Mouse (Mus musculus): ENCODE measurements around the gene Cbr2. TPM values are rescaled to one million over a fixed set of nuclear protein-coding genes. Genes with fewer than 3 reads are reported as not detected.

The Cbr2 gene
- polyA plus RNA-seq, 1 experiment from 2014 or later, result 5.9 TPM

DNA sequence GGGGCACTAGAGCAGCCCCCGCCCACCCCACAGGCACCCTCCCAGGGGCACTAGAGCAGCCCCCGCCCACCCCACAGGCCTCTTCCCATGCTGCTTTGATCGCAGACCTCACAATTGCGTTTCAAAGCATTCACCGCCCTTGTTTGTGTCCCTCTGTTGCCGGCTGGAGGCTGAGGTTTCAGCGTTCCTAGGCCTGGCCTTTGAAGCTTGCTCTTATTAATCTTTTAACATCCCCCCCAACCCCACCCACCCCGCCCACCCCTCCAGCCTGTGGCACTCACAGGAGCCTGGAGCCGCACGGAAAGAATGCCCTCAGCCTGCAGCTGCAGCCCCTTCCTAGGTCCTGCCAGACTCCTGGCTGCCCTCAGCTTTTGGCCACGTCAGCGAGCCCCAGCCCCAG, 24.7 kb downstream of the Cbr2 start:
- Histone ChIP-seq H3K36me3 (peaks cover 29% of the 10 kb centered on the region), H3K9me3 (no peaks in the 10 kb centered on the region), H3K4me2 (replicated peaks) (peak overlapping the region; percentile 23), H3K9ac (no peak overlapping the region; the same call in 1 of the 2 replicates), H3K4me3 (no peak overlapping the region), H3K27ac (peak overlapping the region; percentile 87), H3K4me1 (peaks cover 52% of the 10 kb centered on the region), H3K27me3 (no peaks in the 10 kb centered on the region)
- WGBS, result 5% methylated on average over 9 of the region's 12 CpGs
- ATAC-seq (ENCODE audit: insufficient number of reproducible peaks, insufficient read depth, low FRiP score, low TSS enrichment), result no peak

DNA sequence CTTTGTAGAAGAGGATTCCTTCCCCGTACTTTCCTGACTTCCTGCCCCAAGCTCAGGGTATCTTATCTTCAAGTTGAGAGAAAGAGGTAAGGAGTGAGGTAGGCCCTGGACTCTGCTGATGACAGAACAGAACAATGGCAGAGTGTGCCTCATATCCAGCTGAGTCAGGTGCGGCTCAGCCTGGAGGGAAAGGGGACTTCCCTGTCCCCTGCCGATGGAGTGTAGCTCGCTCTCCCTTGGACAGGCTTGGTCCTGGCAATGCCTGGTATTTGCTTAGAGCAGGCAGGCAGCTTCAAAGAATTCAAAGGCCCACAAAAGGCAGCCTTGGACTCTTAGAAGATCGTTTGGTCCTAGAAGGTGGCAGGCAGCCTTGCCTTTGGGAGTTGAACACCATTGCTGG, 25.8 kb downstream of the Cbr2 start:
- peaks cover 38% of the 10 kb centered on the region for H3K36me3 ChIP-seq
- H3K9me3 ChIP-seq, result no peaks in the 10 kb centered on the region
- WGBS, result 69% methylated on average over 5 of the region's 5 CpGs
- peak overlapping the region; percentile 25; the same call in 1 of the 2 replicates for H3K27ac ChIP-seq
- H3K4me3 ChIP-seq, result no peak overlapping the region
- no peak overlapping the region for H3K4me2 ChIP-seq (replicated peaks)
- no peak overlapping the region for H3K9ac ChIP-seq
- H3K4me1 ChIP-seq, result peaks cover 48% of the 10 kb centered on the region
- ATAC-seq (ENCODE audit: insufficient number of reproducible peaks, insufficient read depth, low FRiP score, low TSS enrichment), result no peak
- no peaks in the 10 kb centered on the region for H3K27me3 ChIP-seq

DNA sequence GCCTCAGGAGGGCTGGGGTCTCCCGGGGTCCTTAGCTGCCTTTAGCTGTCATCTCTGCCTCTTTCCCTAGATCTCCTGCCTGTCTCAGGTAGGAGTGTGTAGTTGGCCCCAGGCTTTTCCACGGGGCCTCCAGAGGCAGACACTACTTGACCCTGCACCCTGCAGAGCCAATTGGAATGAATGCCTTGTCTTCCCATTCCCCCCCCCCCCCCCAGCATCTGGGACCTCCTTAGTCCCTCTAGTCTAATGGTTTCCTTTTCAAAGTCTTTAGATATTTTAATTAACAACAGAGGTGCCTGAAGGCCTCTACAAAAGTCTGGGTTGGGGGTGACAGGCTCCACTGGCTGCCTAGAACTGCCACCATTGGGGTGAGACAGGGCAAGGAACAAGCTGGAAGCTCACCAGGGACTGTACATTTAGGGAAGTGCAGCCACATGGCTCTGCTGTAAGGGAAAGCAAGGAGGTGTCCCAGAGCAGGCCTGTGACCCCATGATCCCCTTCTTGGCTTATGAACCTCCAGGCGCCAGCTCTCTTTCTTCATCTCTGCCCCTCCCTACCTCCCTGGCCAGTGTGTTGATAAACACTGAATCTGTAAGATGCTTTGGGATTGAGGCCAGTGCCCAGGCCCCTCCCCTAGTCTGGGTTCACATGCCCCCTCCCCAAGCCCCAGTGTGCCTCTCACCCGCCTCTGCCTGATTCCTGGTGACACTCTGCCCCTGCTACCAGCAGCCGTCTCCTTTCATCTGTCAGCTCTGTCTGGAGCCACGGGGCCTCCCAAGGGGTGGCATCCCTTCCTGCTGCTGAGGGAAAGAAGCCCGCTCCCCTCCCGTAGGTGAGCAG, 27.2 kb downstream of the Cbr2 start:
- Histone ChIP-seq H3K9me3 (no peaks in the 10 kb centered on the region), H3K9ac (peak overlapping the region; percentile 31; the same call in 1 of the 2 replicates), H3K4me2 (replicated peaks) (0 out of 2 replicates have a peak overlapping the region, but pooled peaks have one; percentile 0), H3K4me3 (no peak overlapping the region), H3K27me3 (no peaks in the 10 kb centered on the region), H3K4me1 (peaks cover 48% of the 10 kb centered on the region), H3K36me3 (peaks cover 29% of the 10 kb centered on the region), H3K27ac (peak overlapping the region; percentile 70)
- peak; percentile 48; the same call in 1 of the 2 replicates for ATAC-seq (ENCODE audit: insufficient number of reproducible peaks, insufficient read depth, low FRiP score, low TSS enrichment)
- WGBS, result 15% methylated on average over 8 of the region's 8 CpGs

DNA sequence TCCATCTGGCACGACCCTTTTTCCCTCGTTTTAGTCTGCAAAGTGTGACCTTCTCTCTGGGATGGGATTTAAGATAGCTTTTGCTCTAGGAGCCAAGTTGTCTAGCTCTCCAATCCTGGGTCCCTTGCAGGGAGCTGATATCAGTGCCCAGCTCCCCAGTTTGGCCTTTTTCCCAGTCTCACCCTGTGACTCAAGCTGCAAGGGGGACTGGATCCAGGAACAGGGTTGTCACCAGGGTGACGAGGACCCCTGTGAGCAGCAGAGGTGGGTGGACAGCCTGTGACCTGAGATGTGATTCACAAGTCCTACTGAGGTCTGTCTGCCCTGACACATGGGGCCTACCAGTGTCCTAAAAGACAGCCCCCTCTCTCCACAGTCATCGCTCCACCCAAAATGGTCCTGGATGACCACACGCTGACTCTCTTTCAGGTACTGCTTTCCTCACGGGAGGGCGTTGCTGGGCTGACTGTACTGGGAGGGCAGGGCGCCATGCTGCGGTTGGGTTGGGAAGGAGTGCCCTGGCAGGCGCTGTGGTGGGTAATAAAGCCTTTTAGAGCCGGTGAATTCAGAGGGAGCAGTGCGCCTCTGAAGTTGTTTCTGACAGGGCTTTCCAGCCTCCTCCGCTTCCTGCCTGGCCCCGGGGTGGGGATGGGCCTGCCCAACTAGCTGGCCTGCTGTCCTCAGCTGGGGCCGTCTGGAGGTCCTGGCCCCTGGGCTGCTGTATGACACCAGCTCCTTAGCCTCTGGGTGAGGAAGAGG, 28.0 kb downstream of the Cbr2 start:
- peak overlapping the region; percentile 31; the same call in 1 of the 2 replicates for H3K9ac ChIP-seq
- no peaks in the 10 kb centered on the region for H3K27me3 ChIP-seq
- no peak overlapping the region for H3K4me3 ChIP-seq
- 0 out of 2 replicates have a peak overlapping the region, but pooled peaks have one; percentile 0 for H3K4me2 ChIP-seq (replicated peaks)
- no peaks in the 10 kb centered on the region for H3K9me3 ChIP-seq
- H3K4me1 ChIP-seq, result peaks cover 48% of the 10 kb centered on the region
- WGBS, result 25% methylated on average over 15 of the region's 15 CpGs
- peaks cover 29% of the 10 kb centered on the region for H3K36me3 ChIP-seq
- no peak for ATAC-seq (ENCODE audit: insufficient number of reproducible peaks, insufficient read depth, low FRiP score, low TSS enrichment)
- H3K27ac ChIP-seq, result peak overlapping the region; percentile 70

DNA sequence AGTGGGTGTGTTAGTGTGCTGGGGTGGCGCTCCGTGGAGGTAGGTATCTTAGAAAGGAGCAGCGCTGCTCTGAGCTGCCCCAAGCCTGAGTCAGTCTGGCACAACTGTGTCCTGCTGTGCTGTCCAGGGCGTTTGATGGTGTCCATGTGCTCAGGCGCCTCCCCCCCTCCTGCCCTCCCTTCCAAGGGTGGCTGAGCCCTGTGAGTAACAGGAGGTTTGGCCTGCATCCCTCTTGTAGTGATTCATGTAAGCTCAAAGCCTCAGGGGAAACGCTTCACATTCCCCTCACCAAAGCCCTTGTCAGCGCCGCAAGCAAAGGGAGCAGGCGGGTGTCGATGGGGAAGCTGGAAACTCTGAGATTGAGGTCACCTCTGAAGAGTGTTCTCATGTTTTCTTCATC, 34.2 kb downstream of the Cbr2 start:
- peaks cover 53% of the 10 kb centered on the region for H3K36me3 ChIP-seq
- H3K4me1 ChIP-seq, result peaks cover 17% of the 10 kb centered on the region
- peak overlapping the region; percentile 4; the same call in 1 of the 2 replicates for H3K9ac ChIP-seq
- 63% methylated on average over 10 of the region's 10 CpGs for WGBS
- H3K4me3 ChIP-seq, result no peak overlapping the region
- no peaks in the 10 kb centered on the region for H3K9me3 ChIP-seq
- H3K27ac ChIP-seq, result no peak overlapping the region; the same call in 1 of the 2 replicates
- no peaks in the 10 kb centered on the region for H3K27me3 ChIP-seq
- H3K4me2 ChIP-seq (replicated peaks), result no peak overlapping the region
- ATAC-seq (ENCODE audit: insufficient number of reproducible peaks, insufficient read depth, low FRiP score, low TSS enrichment), result no peak

DNA sequence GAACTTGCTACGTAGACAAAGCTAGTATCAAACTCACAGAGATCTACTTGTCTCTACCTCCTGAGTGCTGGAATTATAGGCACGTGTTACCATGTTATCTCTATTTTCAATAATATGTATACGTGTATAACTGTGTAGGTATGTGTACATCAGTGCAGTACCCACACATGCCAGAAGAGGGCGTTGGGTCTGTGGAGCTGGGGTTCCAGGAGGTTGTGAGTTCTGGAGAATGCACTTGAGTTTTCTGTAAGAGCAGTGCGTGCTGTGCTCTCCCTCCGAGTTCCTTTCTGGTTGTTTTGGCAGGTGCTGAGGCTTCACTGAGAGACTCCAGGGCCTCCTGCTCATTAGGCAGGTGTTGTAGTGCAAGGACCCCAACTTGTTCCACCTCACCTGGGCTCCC, 35.3 kb downstream of the Cbr2 start:
- no peaks in the 10 kb centered on the region for H3K27me3 ChIP-seq
- H3K27ac ChIP-seq, result no peak overlapping the region
- H3K36me3 ChIP-seq, result peaks cover 46% of the 10 kb centered on the region
- no peak overlapping the region for H3K9ac ChIP-seq
- no peak overlapping the region for H3K4me3 ChIP-seq
- H3K4me2 ChIP-seq (replicated peaks), result no peak overlapping the region
- 95% methylated on average over 6 of the region's 6 CpGs for WGBS
- no peaks in the 10 kb centered on the region for H3K9me3 ChIP-seq
- no peak for ATAC-seq (ENCODE audit: insufficient number of reproducible peaks, insufficient read depth, low FRiP score, low TSS enrichment)
- H3K4me1 ChIP-seq, result peaks cover 17% of the 10 kb centered on the region

DNA sequence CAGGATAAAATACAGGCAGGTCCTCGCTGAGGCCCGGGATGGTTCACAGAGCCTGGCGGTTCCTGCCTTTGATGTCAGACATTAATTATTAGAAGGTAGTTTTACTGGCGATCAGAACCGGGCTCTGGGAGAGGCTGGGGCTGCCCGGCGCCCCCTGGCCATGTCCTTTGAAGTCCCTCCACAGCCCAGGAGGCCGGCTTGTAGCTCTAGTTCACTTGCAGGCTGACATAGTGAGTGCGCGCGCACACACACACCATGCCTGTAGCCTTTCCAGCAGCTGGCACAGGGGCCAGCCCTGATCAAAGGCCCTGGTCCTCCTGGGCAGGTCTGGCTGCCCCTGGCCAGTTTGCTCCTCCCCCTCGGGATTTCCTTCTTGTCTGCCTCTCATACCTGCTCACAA, 36.3 kb downstream of the Cbr2 start:
- WGBS, result 35% methylated on average over 12 of the region's 12 CpGs
- Histone ChIP-seq H3K4me2 (replicated peaks) (no peak overlapping the region), H3K36me3 (peaks cover 42% of the 10 kb centered on the region), H3K4me1 (peaks cover 17% of the 10 kb centered on the region), H3K27me3 (no peaks in the 10 kb centered on the region), H3K4me3 (no peak overlapping the region), H3K9me3 (no peaks in the 10 kb centered on the region), H3K9ac (no peak overlapping the region; the same call in 1 of the 2 replicates), H3K27ac (peak overlapping the region; percentile 68)
- no peak for ATAC-seq (ENCODE audit: insufficient number of reproducible peaks, insufficient read depth, low FRiP score, low TSS enrichment)

DNA sequence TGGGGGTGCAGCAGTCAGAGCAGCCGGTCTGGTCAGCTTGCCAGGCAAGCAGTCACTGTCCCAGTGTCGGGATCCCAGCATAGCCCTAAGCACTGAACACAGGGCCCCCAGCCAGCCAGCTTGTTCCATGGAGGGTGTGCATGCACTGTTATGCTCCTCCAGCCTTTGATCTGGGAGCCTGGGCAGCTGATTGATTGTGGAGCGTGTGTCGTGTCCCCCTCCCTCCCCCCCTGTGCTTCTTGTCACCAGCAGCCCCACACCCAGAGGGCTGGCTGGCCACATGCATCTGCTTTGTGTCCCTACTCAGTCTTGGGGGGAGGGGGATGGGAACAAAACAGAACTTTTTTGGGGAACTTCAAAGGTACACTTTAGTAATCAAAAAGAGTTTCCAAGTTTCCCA, 36.7 kb downstream of the Cbr2 start:
- peaks cover 46% of the 10 kb centered on the region for H3K36me3 ChIP-seq
- H3K4me2 ChIP-seq (replicated peaks), result no peak overlapping the region
- 18% methylated on average over 4 of the region's 4 CpGs for WGBS
- peaks cover 17% of the 10 kb centered on the region for H3K4me1 ChIP-seq
- H3K27ac ChIP-seq, result peak overlapping the region; percentile 68; the same call in 1 of the 2 replicates
- no peaks in the 10 kb centered on the region for H3K9me3 ChIP-seq
- H3K4me3 ChIP-seq, result no peak overlapping the region
- no peaks in the 10 kb centered on the region for H3K27me3 ChIP-seq
- no peak for ATAC-seq (ENCODE audit: insufficient number of reproducible peaks, insufficient read depth, low FRiP score, low TSS enrichment)
- no peak overlapping the region for H3K9ac ChIP-seq

DNA sequence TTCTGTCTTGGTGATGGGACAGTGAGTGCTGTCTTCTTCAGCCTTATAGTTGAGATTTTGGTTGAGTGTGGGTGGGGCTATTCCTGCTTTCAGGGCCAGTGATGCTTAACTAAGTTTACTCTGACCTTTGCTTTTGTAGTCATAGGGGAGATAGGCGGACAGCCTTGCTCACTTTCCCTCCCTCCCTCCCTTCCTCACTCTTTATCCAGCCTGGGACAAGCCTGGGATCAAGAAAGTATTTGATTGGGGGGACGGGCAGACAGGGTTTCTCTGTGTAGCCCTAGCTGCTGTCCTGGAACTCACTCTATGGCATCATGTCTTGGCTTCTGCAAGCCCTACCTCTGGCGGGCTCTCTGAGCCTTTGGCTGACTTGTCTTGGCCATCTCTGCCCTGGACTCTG, 38.5 kb downstream of the Cbr2 start:
- Histone ChIP-seq H3K9ac (no peak overlapping the region), H3K4me1 (peaks cover 17% of the 10 kb centered on the region), H3K27ac (no peak overlapping the region), H3K36me3 (peaks cover 51% of the 10 kb centered on the region), H3K4me2 (replicated peaks) (no peak overlapping the region), H3K27me3 (no peaks in the 10 kb centered on the region), H3K9me3 (no peaks in the 10 kb centered on the region), H3K4me3 (no peak overlapping the region)
- no peak for ATAC-seq (ENCODE audit: insufficient number of reproducible peaks, insufficient read depth, low FRiP score, low TSS enrichment)
- WGBS, result 71% methylated on average over 3 of the region's 3 CpGs

DNA sequence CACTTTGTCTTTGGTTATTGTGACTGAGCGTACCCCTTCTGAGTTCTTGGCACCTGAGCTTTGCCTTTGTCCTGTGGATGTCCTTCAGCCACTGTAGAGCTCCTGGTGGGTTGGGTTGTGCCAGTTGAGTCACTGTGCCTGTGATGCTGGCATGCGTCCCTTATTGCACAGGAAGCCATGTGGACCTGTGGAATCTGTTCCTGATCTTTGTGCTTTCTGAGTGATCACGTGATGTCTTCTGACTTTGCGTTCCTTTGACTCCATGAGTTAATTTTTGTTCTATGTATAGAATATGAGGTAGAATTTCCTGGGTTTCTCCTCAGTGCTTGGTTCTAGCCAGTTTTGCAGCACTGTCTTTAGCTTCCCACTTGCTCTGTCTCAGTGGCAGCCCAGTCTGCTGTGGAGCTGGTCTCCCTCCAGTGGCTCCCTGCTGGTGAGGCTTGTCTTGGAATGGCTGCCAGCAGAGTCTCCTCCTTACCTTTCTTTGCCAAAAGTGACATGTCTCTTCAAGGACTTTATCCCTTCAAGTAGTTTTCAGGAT, 39.4 kb downstream of the Cbr2 start:
- 90% methylated on average over 4 of the region's 4 CpGs for WGBS
- peaks cover 60% of the 10 kb centered on the region for H3K36me3 ChIP-seq

DNA sequence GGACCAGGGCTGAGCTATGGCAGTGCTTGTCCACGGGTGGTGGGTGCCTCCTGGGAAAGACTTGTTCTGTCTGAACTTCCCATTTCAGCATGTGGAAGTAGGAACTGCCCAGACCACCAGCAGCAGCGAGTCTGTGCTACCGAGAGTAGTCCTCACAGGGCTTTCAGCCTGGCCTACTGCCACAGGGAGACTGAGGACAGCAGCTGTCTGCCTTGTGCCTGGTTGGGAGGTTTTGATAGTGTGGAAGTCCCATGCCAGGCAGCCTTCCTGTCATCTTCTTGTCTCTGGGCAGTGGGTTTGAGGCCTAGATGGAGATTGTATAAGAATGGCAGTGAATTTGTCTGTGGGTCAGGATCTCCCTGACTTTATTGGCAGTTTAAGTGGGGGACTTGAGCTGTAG, 42.5 kb downstream of the Cbr2 start:
- no peaks in the 10 kb centered on the region for H3K9me3 ChIP-seq
- no peaks in the 10 kb centered on the region for H3K27me3 ChIP-seq
- 87% methylated on average over 3 of the region's 3 CpGs for WGBS
- no peak for ATAC-seq (ENCODE audit: insufficient number of reproducible peaks, insufficient read depth, low FRiP score, low TSS enrichment)
- no peak overlapping the region for H3K4me3 ChIP-seq
- H3K9ac ChIP-seq, result no peak overlapping the region
- H3K27ac ChIP-seq, result no peak overlapping the region
- H3K36me3 ChIP-seq, result peaks cover 52% of the 10 kb centered on the region
- H3K4me2 ChIP-seq (replicated peaks), result no peak overlapping the region
- no peaks in the 10 kb centered on the region; the same call in 1 of the 2 replicates for H3K4me1 ChIP-seq

More for the DNA sequence above, 39.4 kb downstream of the Cbr2 start:
- Histone ChIP-seq H3K4me3 (no peak overlapping the region), H3K9ac (no peak overlapping the region), H3K4me1 (peaks cover 13% of the 10 kb centered on the region), H3K9me3 (no peaks in the 10 kb centered on the region), H3K4me2 (replicated peaks) (no peak overlapping the region), H3K27me3 (no peaks in the 10 kb centered on the region), H3K27ac (no peak overlapping the region)
- ATAC-seq (ENCODE audit: insufficient number of reproducible peaks, insufficient read depth, low FRiP score, low TSS enrichment), result no peak
